Mouse (Mus musculus): ENCODE measurements around the gene Ppp1cb. TPM values are rescaled to one million over a fixed set of nuclear protein-coding genes. Genes with fewer than 3 reads are reported as not detected.

Ppp1cb gene
- polyA plus RNA-seq, 1 experiment from 2014 or later, result 253 TPM

- Histone ChIP-seq H3K27me3 (replicated peaks) (no peaks in the 10 kb centered on the region), H3K9ac (no peak overlapping the region), H3K36me3 (no peaks in the 10 kb centered on the region), H3K27ac (no peak overlapping the region), H3K4me2 (no peak overlapping the region), H3K9me3 (no peaks in the 10 kb centered on the region), H3K4me3 (replicated peaks) (no peak overlapping the region), H3K4me1 (no peaks in the 10 kb centered on the region)
- no peak for ATAC-seq (ENCODE audit: insufficient read depth, low FRiP score, low read depth)
- WGBS, result 55% methylated on average over 11 of the region's 11 CpGs
Observed at GRCm38 (mm10) chr5:32445287-32445921, 13.2 kb upstream of the Ppp1cb start.

GRCm38 (mm10) chr5:32446394-32446793, 12.2 kb upstream of the Ppp1cb start:
- H3K9ac ChIP-seq, result no peak overlapping the region
- no peaks in the 10 kb centered on the region for H3K4me1 ChIP-seq
- no peaks in the 10 kb centered on the region for H3K9me3 ChIP-seq
- no peak for ATAC-seq (ENCODE audit: insufficient read depth, low FRiP score, low read depth)
- 63% methylated on average over 5 of the region's 5 CpGs for WGBS
- no peaks in the 10 kb centered on the region for H3K36me3 ChIP-seq
- H3K4me3 ChIP-seq (replicated peaks), result no peak overlapping the region
- H3K27ac ChIP-seq, result no peak overlapping the region
- no peak overlapping the region for H3K4me2 ChIP-seq
- no peaks in the 10 kb centered on the region for H3K27me3 ChIP-seq (replicated peaks)

- no peak overlapping the region for H3K27ac ChIP-seq
- no peaks in the 10 kb centered on the region for H3K36me3 ChIP-seq
- no peaks in the 10 kb centered on the region for H3K27me3 ChIP-seq (replicated peaks)
- ATAC-seq (ENCODE audit: insufficient read depth, low FRiP score, low read depth), result no peak
- no peaks in the 10 kb centered on the region for H3K9me3 ChIP-seq
- no peak overlapping the region for H3K4me2 ChIP-seq
- no peak overlapping the region for H3K4me3 ChIP-seq (replicated peaks)
- H3K9ac ChIP-seq, result no peak overlapping the region
- H3K4me1 ChIP-seq, result no peaks in the 10 kb centered on the region
Observed at GRCm38 (mm10) chr5:32446810-32447209, 11.8 kb upstream of the Ppp1cb start.

- H3K4me1 ChIP-seq, result 0 out of 2 replicates have a peak, but pooled peaks cover 2% of the 10 kb centered on the region
- H3K27ac ChIP-seq, result peak overlapping the region; percentile 98
- no peaks in the 10 kb centered on the region for H3K36me3 ChIP-seq
- peak; percentile 59 for ATAC-seq (ENCODE audit: insufficient read depth, low FRiP score, low read depth)
- WGBS, result under 1% methylated on average over 60 of the region's 63 CpGs
- no peak overlapping the region for H3K4me2 ChIP-seq
- no peaks in the 10 kb centered on the region for H3K27me3 ChIP-seq (replicated peaks)
- H3K9ac ChIP-seq, result peak overlapping the region; percentile 94
- H3K4me3 ChIP-seq (replicated peaks), result peak overlapping the region; percentile 87
- H3K9me3 ChIP-seq, result no peaks in the 10 kb centered on the region
Observed at GRCm38 (mm10) chr5:32459251-32459881, 723 bp downstream of the Ppp1cb start.

GRCm38 (mm10) chr5:32459882-32460751, 1.5 kb downstream of the Ppp1cb start:
- ATAC-seq (ENCODE audit: insufficient read depth, low FRiP score, low read depth), result no peak
- Histone ChIP-seq H3K4me3 (replicated peaks) (peak overlapping the region; percentile 87), H3K4me1 (0 out of 2 replicates have a peak, but pooled peaks cover 2% of the 10 kb centered on the region), H3K9ac (peak overlapping the region; percentile 94), H3K9me3 (no peaks in the 10 kb centered on the region), H3K27me3 (replicated peaks) (no peaks in the 10 kb centered on the region), H3K4me2 (peak overlapping the region; percentile 50), H3K36me3 (no peaks in the 10 kb centered on the region), H3K27ac (peak overlapping the region; percentile 98)
- WGBS, result under 1% methylated on average over 19 of the region's 19 CpGs

- H3K27me3 ChIP-seq (replicated peaks), result no peaks in the 10 kb centered on the region
- no peak overlapping the region for H3K9ac ChIP-seq
- H3K27ac ChIP-seq, result no peak overlapping the region
- no peak for ATAC-seq (ENCODE audit: insufficient read depth, low FRiP score, low read depth)
- no peaks in the 10 kb centered on the region for H3K9me3 ChIP-seq
- 9% methylated on average over 2 of the region's 2 CpGs for WGBS
- no peaks in the 10 kb centered on the region for H3K36me3 ChIP-seq
- H3K4me3 ChIP-seq (replicated peaks), result peak overlapping the region; percentile 26
- H3K4me1 ChIP-seq, result 0 out of 2 replicates have a peak, but pooled peaks cover 2% of the 10 kb centered on the region
- peak overlapping the region; percentile 49 for H3K4me2 ChIP-seq
Observed at GRCm38 (mm10) chr5:32460973-32461372, 2.3 kb downstream of the Ppp1cb start.

GRCm38 (mm10) chr5:32472332-32473028, 13.8 kb downstream of the Ppp1cb start:
- Histone ChIP-seq H3K27me3 (replicated peaks) (no peaks in the 10 kb centered on the region), H3K4me3 (replicated peaks) (no peak overlapping the region), H3K4me2 (no peak overlapping the region), H3K27ac (peak overlapping the region; percentile 5; the same call in 1 of the 2 replicates), H3K4me1 (peaks cover 2% of the 10 kb centered on the region; the same call in 1 of the 2 replicates), H3K36me3 (no peaks in the 10 kb centered on the region), H3K9ac (no peak overlapping the region), H3K9me3 (no peaks in the 10 kb centered on the region)
- ATAC-seq (ENCODE audit: insufficient read depth, low FRiP score, low read depth), result peak; percentile 68; the same call in 1 of the 2 replicates
- 72% methylated on average over 4 of the region's 4 CpGs for WGBS

- Histone ChIP-seq H3K4me2 (no peak overlapping the region), H3K4me1 (peaks cover 2% of the 10 kb centered on the region; the same call in 1 of the 2 replicates), H3K27ac (peak overlapping the region; percentile 5; the same call in 1 of the 2 replicates), H3K4me3 (replicated peaks) (no peak overlapping the region), H3K36me3 (no peaks in the 10 kb centered on the region), H3K9ac (no peak overlapping the region), H3K9me3 (no peaks in the 10 kb centered on the region), H3K27me3 (replicated peaks) (no peaks in the 10 kb centered on the region)
- 72% methylated on average over 2 of the region's 2 CpGs for WGBS
- no peak for ATAC-seq (ENCODE audit: insufficient read depth, low FRiP score, low read depth)
Observed at GRCm38 (mm10) chr5:32473029-32473352, 14.3 kb downstream of the Ppp1cb start.

- Histone ChIP-seq H3K27ac (no peak overlapping the region), H3K4me2 (no peak overlapping the region), H3K27me3 (replicated peaks) (no peaks in the 10 kb centered on the region), H3K9me3 (no peaks in the 10 kb centered on the region), H3K9ac (no peak overlapping the region), H3K4me1 (peaks cover 2% of the 10 kb centered on the region; the same call in 1 of the 2 replicates), H3K36me3 (peaks cover 17% of the 10 kb centered on the region), H3K4me3 (replicated peaks) (no peak overlapping the region)
- ATAC-seq (ENCODE audit: insufficient read depth, low FRiP score, low read depth), result no peak
Observed at GRCm38 (mm10) chr5:32476501-32476900, 17.9 kb downstream of the Ppp1cb start.

- no peak overlapping the region for H3K4me2 ChIP-seq
- no peak overlapping the region for H3K9ac ChIP-seq
- ATAC-seq (ENCODE audit: insufficient read depth, low FRiP score, low read depth), result no peak
- H3K27me3 ChIP-seq (replicated peaks), result no peaks in the 10 kb centered on the region
- H3K27ac ChIP-seq, result no peak overlapping the region
- no peaks in the 10 kb centered on the region for H3K9me3 ChIP-seq
- no peaks in the 10 kb centered on the region for H3K4me1 ChIP-seq
- peaks cover 22% of the 10 kb centered on the region for H3K36me3 ChIP-seq
- 84% methylated on average over 4 of the region's 4 CpGs for WGBS
- H3K4me3 ChIP-seq (replicated peaks), result no peak overlapping the region
Observed at GRCm38 (mm10) chr5:32478972-32479371, 20.3 kb downstream of the Ppp1cb start.

- Histone ChIP-seq H3K9me3 (no peaks in the 10 kb centered on the region), H3K36me3 (peaks cover 47% of the 10 kb centered on the region), H3K9ac (no peak overlapping the region), H3K4me2 (no peak overlapping the region), H3K4me3 (replicated peaks) (no peak overlapping the region), H3K4me1 (no peaks in the 10 kb centered on the region), H3K27ac (no peak overlapping the region), H3K27me3 (replicated peaks) (no peaks in the 10 kb centered on the region)
- WGBS, result 89% methylated on average over 3 of the region's 3 CpGs
- ATAC-seq (ENCODE audit: insufficient read depth, low FRiP score, low read depth), result no peak
Observed at GRCm38 (mm10) chr5:32485430-32485829, 26.8 kb downstream of the Ppp1cb start.

Data from stomach, embryonic 15.5 days (tissue).